34 mouse cellular contexts compared by ENCODE assay signal in genomic region chr9:26913150-26913549, GRCm38 (mm10). TPM values are rescaled to one million over a fixed set of nuclear protein-coding genes. Genes with fewer than 3 reads are reported as not detected.
DNase-seq lines count a peak whose midpoint lies in the region; ATAC-seq and TF ChIP-seq lines count a peak whose summit lies in the region.
"Had no signal": no experiment of that assay in that cellular context is flagged by ENCODE, and none has a peak within 500 bp of the region (broad histone marks: within the 10 kb centered on the region; RNA-seq: fewer than 3 reads in every experiment).

No protein-coding gene starts in this region.

- TF ChIP-seq CTCF in midbrain, postnatal 0 days (IDR thresholded peaks at IDR 0.05), result no peak

- H3K9ac ChIP-seq in midbrain, postnatal 0 days (replicated peaks; ENCODE audit: low read length, poor library complexity, severe bottlenecking), result no peak overlapping the region
- H3K9ac ChIP-seq: liver, embryonic 13.5 days; midbrain, embryonic 12.5 days had no signal

- intact Hi-C loops in heart, postnatal 10 days (cut with DNase I), result no loop called here
- intact Hi-C loops in heart, postnatal 36 days (cut with DNase I), result no loop called here

- no peak overlapping the region for H3K4me2 ChIP-seq in midbrain, postnatal 0 days (ENCODE audit: low read depth, low read length, poor library complexity, severe bottlenecking)
- H3K4me2 ChIP-seq: liver, embryonic 13.5 days; midbrain, embryonic 12.5 days had no signal

- H3K36me3 ChIP-seq in heart, embryonic 10.5 days, result no peaks in the 10 kb centered on the region
- no peaks in the 10 kb centered on the region for H3K36me3 ChIP-seq in midbrain, postnatal 0 days (ENCODE audit: insufficient read depth, low read length)
- H3K36me3 ChIP-seq in midbrain, embryonic 10.5 days, result no peaks in the 10 kb centered on the region
- H3K36me3 ChIP-seq: forebrain, embryonic 10.5 days; liver, embryonic 13.5 days; midbrain, embryonic 12.5 days had no signal

- H3K27me3 ChIP-seq in heart, embryonic 10.5 days (ENCODE audit: insufficient read depth, poor library complexity, severe bottlenecking), result no peaks in the 10 kb centered on the region
- no peaks in the 10 kb centered on the region for H3K27me3 ChIP-seq in midbrain, postnatal 0 days (ENCODE audit: insufficient read depth, low read length)
- H3K27me3 ChIP-seq in midbrain, embryonic 10.5 days (ENCODE audit: low read depth, poor library complexity, severe bottlenecking), result no peaks in the 10 kb centered on the region
- H3K27me3 ChIP-seq: liver, embryonic 13.5 days; midbrain, embryonic 12.5 days had no signal

- DNase-seq in heart, adult 11 months, result peak; percentile 52
- DNase-seq in heart, embryonic 10.5 days (ENCODE audit: low spot score), result no peak
- peak; percentile 26 to 33 for DNase-seq in heart, postnatal 10 days
- no peak for DNase-seq in heart, postnatal 36 days
- DNase-seq in midbrain, postnatal 0 days (ENCODE audit: low spot score), result peak; percentile 48
- no peak for DNase-seq in midbrain, embryonic 10.5 days (ENCODE audit: low spot score)
- DNase-seq in skeletal muscle tissue, adult 2 months (ENCODE audit: low read depth, low spot score), result peak; percentile 7
- DNase-seq in layer of hippocampus, postnatal 25 days (ENCODE audit: extremely low spot score in 1 of 2, low spot score in 1 of 2), result no peak
- DNase-seq: adrenal gland, postnatal 10 days; cerebellum, adult 9-11 months; gastrocnemius, postnatal 10 days; kidney, postnatal 25 days; liver, embryonic 13.5 days; lung, adult 2 months; lung, postnatal 14 days; retina, postnatal 1 day; right cerebral cortex, postnatal 25 days; thymus, postnatal 14 days had no signal

- H3K4me1 ChIP-seq in heart, embryonic 10.5 days, result no peaks in the 10 kb centered on the region
- no peaks in the 10 kb centered on the region for H3K4me1 ChIP-seq in midbrain, postnatal 0 days (ENCODE audit: insufficient read depth, low read length)
- H3K4me1 ChIP-seq in midbrain, embryonic 10.5 days, result no peaks in the 10 kb centered on the region
- H3K4me1 ChIP-seq: forebrain, embryonic 10.5 days; liver, embryonic 13.5 days; midbrain, embryonic 12.5 days had no signal

- 57% methylated on average over 4 of the region's 4 CpGs for WGBS in heart, embryonic 10.5 days
- WGBS in midbrain, postnatal 0 days, result 69% methylated on average over 4 of the region's 4 CpGs
- WGBS in midbrain, embryonic 10.5 days, result 82% methylated on average over 4 of the region's 4 CpGs

- no peak overlapping the region for H3K27ac ChIP-seq in heart, embryonic 10.5 days
- H3K27ac ChIP-seq in midbrain, postnatal 0 days (ENCODE audit: low read depth, low read length), result no peak overlapping the region
- H3K27ac ChIP-seq in midbrain, embryonic 10.5 days (replicated peaks), result no peak overlapping the region
- H3K27ac ChIP-seq: forebrain, embryonic 10.5 days; liver, embryonic 13.5 days; midbrain, embryonic 12.5 days had no signal

- H3K9me3 ChIP-seq in heart, embryonic 10.5 days, result no peaks in the 10 kb centered on the region
- H3K9me3 ChIP-seq in midbrain, postnatal 0 days (ENCODE audit: low read length), result no peaks in the 10 kb centered on the region
- H3K9me3 ChIP-seq in midbrain, embryonic 10.5 days (replicated peaks), result no peaks in the 10 kb centered on the region
- H3K9me3 ChIP-seq: forebrain, embryonic 10.5 days; liver, embryonic 13.5 days; midbrain, embryonic 12.5 days had no signal

- H3K4me3 ChIP-seq in heart, embryonic 10.5 days, result no peak overlapping the region
- H3K4me3 ChIP-seq in midbrain, postnatal 0 days (ENCODE audit: low read depth, low read length), result no peak overlapping the region
- no peak overlapping the region for H3K4me3 ChIP-seq in midbrain, embryonic 10.5 days
- H3K4me3 ChIP-seq: forebrain, embryonic 10.5 days; liver, embryonic 13.5 days; midbrain, embryonic 12.5 days had no signal

- ATAC-seq in midbrain, postnatal 0 days (ENCODE audit: low FRiP score), result no peak
- ATAC-seq: intestine, postnatal 0 days had no signal

RNA-seq across cellular contexts. Expression of gene Gm1110, which starts 9.8 kb away (rescaled TPM):
- polyA plus RNA-seq in heart, embryonic 10.5 days (2016; fragmentation: Nextera tagmentation; extraction: Ambion mirVana), result not detected in 2 replicates
- not detected for total RNA-seq in heart, postnatal 10 days (2021)
- total RNA-seq in heart, postnatal 36 days (2021), result not detected
- total RNA-seq in midbrain, postnatal 0 days (2014; rRNA removed), result 0.38 TPM in 1 of 2 replicates, not detected in the other
- polyA plus RNA-seq in midbrain, postnatal 0 days (2015; fragmentation: Nextera tagmentation; extraction: Ambion mirVana), result not detected in 2 replicates
- not detected in 2 replicates for polyA plus RNA-seq in midbrain, embryonic 10.5 days (2016; fragmentation: Nextera tagmentation; extraction: Ambion mirVana)
- not detected for total RNA-seq in layer of hippocampus, postnatal 25 days (2021)
- total RNA-seq: adrenal gland, postnatal 10 days; gastrocnemius, postnatal 10 days; layer of hippocampus, adult 8-10 months; left cerebral cortex, postnatal 25 days; megakaryocyte progenitor cell, adult 5-6 weeks; MEL; monocyte, adult 5-6 weeks had no signal
- polyA plus RNA-seq: C2C12; embryonic facial prominence, embryonic 11.5 days; forebrain, embryonic 10.5 days; intestine, postnatal 0 days; kidney, embryonic 14.5 days; liver, embryonic 13.5 days; midbrain, embryonic 12.5 days; neural tube, embryonic 11.5 days; spleen, adult 2 months; testis, adult 2 months had no signal

RNA-seq across cellular contexts. Expression of gene Glb1l3, which starts 52.5 kb away (rescaled TPM):
- polyA plus RNA-seq in heart, embryonic 10.5 days (2016; fragmentation: Nextera tagmentation; extraction: Ambion mirVana), result not detected in 2 replicates
- total RNA-seq in heart, postnatal 10 days (2021), result not detected
- not detected for total RNA-seq in heart, postnatal 36 days (2021)
- total RNA-seq in midbrain, postnatal 0 days (2014; rRNA removed), result not detected in 2 replicates
- polyA plus RNA-seq in midbrain, postnatal 0 days (2015; fragmentation: Nextera tagmentation; extraction: Ambion mirVana), result not detected in 2 replicates
- polyA plus RNA-seq in midbrain, embryonic 10.5 days (2016; fragmentation: Nextera tagmentation; extraction: Ambion mirVana), result not detected in 2 replicates
- not detected for total RNA-seq in layer of hippocampus, postnatal 25 days (2021)
- total RNA-seq: gastrocnemius, postnatal 10 days; granulocyte monocyte progenitor cell, adult 5-6 weeks; layer of hippocampus, adult 8-10 months; left cerebral cortex, postnatal 25 days; megakaryocyte progenitor cell, adult 5-6 weeks; MEL; monocyte, adult 5-6 weeks had no signal
- polyA plus RNA-seq: C2C12; embryonic facial prominence, embryonic 11.5 days; forebrain, embryonic 10.5 days; intestine, postnatal 0 days; kidney, embryonic 14.5 days; limb, embryonic 14.5 days; liver, embryonic 13.5 days; midbrain, embryonic 12.5 days; neural tube, embryonic 11.5 days; spleen, adult 2 months had no signal

Comparison
In these comparisons a context has a peak if more than half of its experiments do, and no peak if none do; other contexts are left out.
1. DNase-seq: peak in heart, adult 11 months (single experiment), heart, postnatal 10 days (2 of 2), midbrain, postnatal 0 days (single experiment) and skeletal muscle tissue, adult 2 months (single experiment); none in heart, embryonic 10.5 days (single experiment), heart, postnatal 36 days (0 of 2), midbrain, embryonic 10.5 days (single experiment) and layer of hippocampus, postnatal 25 days (0 of 2).